Mouse (Mus musculus) embryonic facial prominence, embryonic 11.5 days (tissue): Measurements from ENCODE around the gene Amn. TPM values are rescaled to one million over a fixed set of nuclear protein-coding genes. Genes with fewer than 3 reads are reported as not detected.

ENCODE experiments used
- ATAC-seq: fragments of 200-750 bp; cut with Nextera tagmentation; replicated peaks from 2 replicates; pipeline ENCODE4 v1.8.0; 2017; ENCODE audit warnings: low read depth; ENCODE audit not compliant: insufficient number of reproducible peaks, low FRiP score, low TSS enrichment
- DNase-seq: peaks from one replicate; pipeline ENCODE4 v3.0.0-alpha.2; 2015; ENCODE audit warnings: low spot score
- H3K27ac ChIP-seq: fragments of 300-500 bp; sonication (generic); replicated peaks from 2 replicates; pipeline ENCODE4 v1.5.1; 2014; ENCODE audit warnings: mild to moderate bottlenecking, low read depth, low read length, control low read depth
- H3K27me3 ChIP-seq: fragments of 300-500 bp; sonication (generic); 2 replicates; pipeline ENCODE4 v1.6.1; 2014; ENCODE audit warnings: mild to moderate bottlenecking, low read length, moderate library complexity, mixed read lengths; ENCODE audit not compliant: control insufficient read depth, insufficient read depth
- H3K36me3 ChIP-seq: fragments of 300-500 bp; sonication (generic); replicated peaks from 2 replicates; pipeline ENCODE4 v1.6.1; 2014; ENCODE audit warnings: low read depth, mild to moderate bottlenecking, low read length, moderate library complexity, mixed read lengths; ENCODE audit not compliant: control insufficient read depth, insufficient read depth
- H3K4me1 ChIP-seq: fragments of 300-500 bp; sonication (generic); 2 replicates; pipeline ENCODE4 v1.6.1; 2014; ENCODE audit warnings: low read length, mixed read lengths; ENCODE audit not compliant: control insufficient read depth, insufficient read depth
- H3K4me2 ChIP-seq: fragments of 300-500 bp; sonication (generic); 2 replicates; pipeline ENCODE4 v1.6.1; 2014; ENCODE audit warnings: low read depth, mild to moderate bottlenecking, control low read depth, low read length, moderate library complexity
- H3K4me3 ChIP-seq: fragments of 300-500 bp; sonication (generic); 2 replicates; pipeline ENCODE4 v1.5.1; 2014; ENCODE audit warnings: low read depth, low read length, control low read depth
- H3K9ac ChIP-seq: fragments of 300-500 bp; sonication (generic); replicated peaks from 2 replicates; pipeline ENCODE4 v1.6.1; 2014; ENCODE audit warnings: mild to moderate bottlenecking, control low read depth, low read length
- H3K9me3 ChIP-seq: fragments of 300-500 bp; sonication (generic); replicated peaks from 2 replicates; pipeline ENCODE4 v1.6.1; 2016; ENCODE audit warnings: mild to moderate bottlenecking, low read length, inconsistent platforms, mixed read lengths; ENCODE audit not compliant: control insufficient read depth
- WGBS: fragments of 180-500 bp; shearing (Covaris S2); extraction: QIAGEN DNeasy Blood & Tissue Kit; methylation state at CpG from one replicate; pipeline ENCODE4 v1.1.7; 2014; 5-methylcytosine and 5-hydroxymethylcytosine counted together
- polyA plus RNA-seq: library from polyadenylated mRNA; unstranded; fragments of >200 nt; fragmentation: Nextera tagmentation; extraction: Ambion mirVana; gene quantifications from 2 replicates; pipeline ENCODE4 v1.2.1, GENCODE M21; 2014

Amn gene
- polyA plus RNA-seq, 1 experiment from 2014 or later, result 0.28 TPM

GRCm38 (mm10) chr12:111246808-111247464 lies 24.0 kb upstream of the Amn start:
- DNase-seq (no peak), ATAC-seq (no peak)
- H3K4me3 ChIP-seq, result no peak overlapping the region
- no peak overlapping the region for H3K9ac ChIP-seq
- no peak overlapping the region for H3K4me2 ChIP-seq
- H3K27ac ChIP-seq, result no peak overlapping the region
- peaks cover 2% of the 10 kb centered on the region; the same call in 1 of the 2 replicates for H3K36me3 ChIP-seq
- H3K4me1 ChIP-seq, result no peaks in the 10 kb centered on the region
- H3K9me3 ChIP-seq, result no peaks in the 10 kb centered on the region
- WGBS, result 91% methylated on average over 9 of the region's 9 CpGs
- H3K27me3 ChIP-seq, result no peaks in the 10 kb centered on the region

- Histone ChIP-seq H3K36me3 (peaks cover 2% of the 10 kb centered on the region), H3K4me1 (no peaks in the 10 kb centered on the region), H3K27me3 (no peaks in the 10 kb centered on the region), H3K9ac (no peak overlapping the region), H3K4me2 (no peak overlapping the region), H3K27ac (no peak overlapping the region), H3K4me3 (no peak overlapping the region), H3K9me3 (no peaks in the 10 kb centered on the region)
- no peak for DNase-seq
- no peak for ATAC-seq
- WGBS, result 47% methylated on average over 3 of the region's 3 CpGs
These were observed 21.8 kb upstream of the Amn start for GRCm38 (mm10) chr12:111249095-111249494.

- DNase-seq (no peak), ATAC-seq (no peak)
- no peak overlapping the region for H3K4me3 ChIP-seq
- H3K9ac ChIP-seq, result no peak overlapping the region
- no peak overlapping the region for H3K27ac ChIP-seq
- H3K9me3 ChIP-seq, result no peaks in the 10 kb centered on the region
- H3K4me1 ChIP-seq, result no peaks in the 10 kb centered on the region
- no peak overlapping the region for H3K4me2 ChIP-seq
- peaks cover 2% of the 10 kb centered on the region for H3K36me3 ChIP-seq
- no peaks in the 10 kb centered on the region for H3K27me3 ChIP-seq
- WGBS, result 81% methylated on average over 8 of the region's 8 CpGs
These were observed 20.8 kb upstream of the Amn start for GRCm38 (mm10) chr12:111250116-111250515.

- Histone ChIP-seq H3K27ac (no peak overlapping the region), H3K4me2 (no peak overlapping the region), H3K4me1 (no peaks in the 10 kb centered on the region), H3K36me3 (peaks cover 2% of the 10 kb centered on the region), H3K9ac (no peak overlapping the region), H3K9me3 (no peaks in the 10 kb centered on the region), H3K27me3 (no peaks in the 10 kb centered on the region), H3K4me3 (no peak overlapping the region)
- WGBS, result 71% methylated on average over 9 of the region's 9 CpGs
- DNase-seq, result no peak
- ATAC-seq, result no peak
These were observed 19.7 kb upstream of the Amn start for GRCm38 (mm10) chr12:111251227-111251626.

GRCm38 (mm10) chr12:111263650-111264049 lies 7.2 kb upstream of the Amn start:
- WGBS, result 94% methylated on average over 15 of the region's 16 CpGs
- H3K36me3 ChIP-seq, result no peaks in the 10 kb centered on the region; the same call in 1 of the 2 replicates

GRCm38 (mm10) chr12:111265212-111265611 lies 5.7 kb upstream of the Amn start:
- H3K4me3 ChIP-seq, result no peak overlapping the region
- H3K9ac ChIP-seq, result no peak overlapping the region
- ATAC-seq (no peak), DNase-seq (no peak)
- no peaks in the 10 kb centered on the region for H3K9me3 ChIP-seq
- peaks cover 2% of the 10 kb centered on the region for H3K27me3 ChIP-seq
- H3K4me1 ChIP-seq, result no peaks in the 10 kb centered on the region
- H3K27ac ChIP-seq, result no peak overlapping the region
- H3K4me2 ChIP-seq, result no peak overlapping the region
- WGBS, result 59% methylated on average over 5 of the region's 5 CpGs
- H3K36me3 ChIP-seq, result no peaks in the 10 kb centered on the region; the same call in 1 of the 2 replicates

More at GRCm38 (mm10) chr12:111263650-111264049, 7.2 kb upstream of the Amn start:
- ATAC-seq (no peak), DNase-seq (no peak)
- Histone ChIP-seq H3K4me1 (no peaks in the 10 kb centered on the region), H3K4me2 (no peak overlapping the region), H3K4me3 (no peak overlapping the region), H3K27me3 (no peaks in the 10 kb centered on the region; the same call in 1 of the 2 replicates), H3K9ac (no peak overlapping the region), H3K9me3 (no peaks in the 10 kb centered on the region), H3K27ac (no peak overlapping the region)

GRCm38 (mm10) chr12:111266592-111266991 lies 4.3 kb upstream of the Amn start:
- Histone ChIP-seq H3K9me3 (no peaks in the 10 kb centered on the region), H3K27me3 (peaks cover 14% of the 10 kb centered on the region), H3K36me3 (no peaks in the 10 kb centered on the region; the same call in 1 of the 2 replicates), H3K4me2 (no peak overlapping the region), H3K9ac (no peak overlapping the region), H3K4me1 (no peaks in the 10 kb centered on the region), H3K4me3 (no peak overlapping the region), H3K27ac (no peak overlapping the region)
- ATAC-seq (no peak), DNase-seq (no peak)
- 83% methylated on average over 12 of the region's 12 CpGs for WGBS

- ATAC-seq, result no peak
- Histone ChIP-seq H3K27ac (no peak overlapping the region), H3K9me3 (no peaks in the 10 kb centered on the region), H3K9ac (no peak overlapping the region), H3K36me3 (no peaks in the 10 kb centered on the region; the same call in 1 of the 2 replicates), H3K4me1 (no peaks in the 10 kb centered on the region), H3K27me3 (peaks cover 26% of the 10 kb centered on the region), H3K4me2 (no peak overlapping the region), H3K4me3 (no peak overlapping the region)
- 62% methylated on average over 4 of the region's 4 CpGs for WGBS
- DNase-seq, result no peak
These were observed 3.1 kb upstream of the Amn start for GRCm38 (mm10) chr12:111267673-111268325.
